9 mouse cellular contexts compared by ENCODE assay signal in genomic region chr11:69912716-69913530, GRCm38 (mm10). TPM values are rescaled to one million over a fixed set of nuclear protein-coding genes. Genes with fewer than 3 reads are reported as not detected.
DNase-seq lines count a peak whose midpoint lies in the region; ATAC-seq and TF ChIP-seq lines count a peak whose summit lies in the region.
"Had no signal": no experiment of that assay in that cellular context is flagged by ENCODE, and none has a peak within 500 bp of the region (broad histone marks: within the 10 kb centered on the region; RNA-seq: fewer than 3 reads in every experiment).

No protein-coding gene starts in this region.

- H3K27ac ChIP-seq in heart, embryonic 15.5 days, result 0 out of 2 replicates have a peak overlapping the region, but pooled peaks have one; percentile 91
- no peak overlapping the region; the same call in 1 of the 2 replicates for H3K27ac ChIP-seq in bone marrow macrophage, adult 2 months (ENCODE audit: insufficient read depth, low read depth, low read length)
- peak overlapping the region; percentile 45; the same call in 1 of the 2 replicates for H3K27ac ChIP-seq in intestine, embryonic 15.5 days
- peak overlapping the region; percentile 87 for H3K27ac ChIP-seq in midbrain, embryonic 12.5 days (replicated peaks)

- H3K36me3 ChIP-seq in heart, embryonic 15.5 days, result peaks cover 83% of the 10 kb centered on the region
- H3K36me3 ChIP-seq in intestine, embryonic 15.5 days, result peaks cover 63% of the 10 kb centered on the region
- peaks cover 84% of the 10 kb centered on the region for H3K36me3 ChIP-seq in midbrain, embryonic 12.5 days

- H3K4me1 ChIP-seq in heart, embryonic 15.5 days (replicated peaks), result peaks cover 28% of the 10 kb centered on the region
- peaks cover 16% of the 10 kb centered on the region for H3K4me1 ChIP-seq in bone marrow macrophage, adult 2 months (ENCODE audit: control insufficient read depth, insufficient read depth, low read length)
- H3K4me1 ChIP-seq in intestine, embryonic 15.5 days (replicated peaks), result peaks cover 27% of the 10 kb centered on the region
- peaks cover 32% of the 10 kb centered on the region for H3K4me1 ChIP-seq in midbrain, embryonic 12.5 days

- H3K27me3 ChIP-seq in heart, embryonic 15.5 days, result no peaks in the 10 kb centered on the region
- no peaks in the 10 kb centered on the region for H3K27me3 ChIP-seq in intestine, embryonic 15.5 days (replicated peaks)
- no peaks in the 10 kb centered on the region for H3K27me3 ChIP-seq in midbrain, embryonic 12.5 days
- H3K27me3 ChIP-seq: Patski had no signal

- no peak for TF ChIP-seq POLR2A in bone marrow macrophage, adult 2 months (IDR thresholded peaks at IDR 0.05; ENCODE audit: borderline replicate concordance, low read depth, low read length)

- DNase-seq in heart, postnatal 36 days, result no peak
- DNase-seq in frontal cortex, postnatal 10 days (ENCODE audit: low spot score in 2 of 2), result no peak
- DNase-seq in spleen, adult 12 weeks (ENCODE audit: low spot score), result no peak

- intact Hi-C loops in heart, postnatal 36 days (cut with DNase I), result no loop called here

- H3K9ac ChIP-seq in heart, embryonic 15.5 days, result peak overlapping the region; percentile 79
- H3K9ac ChIP-seq in intestine, embryonic 15.5 days, result peak overlapping the region; percentile 96; the same call in 1 of the 2 replicates
- H3K9ac ChIP-seq in midbrain, embryonic 12.5 days (replicated peaks), result peak overlapping the region; percentile 95

- H3K9me3 ChIP-seq in heart, embryonic 15.5 days (replicated peaks), result no peaks in the 10 kb centered on the region
- H3K9me3 ChIP-seq in intestine, embryonic 15.5 days, result no peaks in the 10 kb centered on the region
- no peaks in the 10 kb centered on the region for H3K9me3 ChIP-seq in midbrain, embryonic 12.5 days

- ATAC-seq in heart, embryonic 15.5 days (replicated peaks; ENCODE audit: insufficient number of reproducible peaks, insufficient read depth, low FRiP score, low read depth), result no peak
- no peak for ATAC-seq in intestine, embryonic 15.5 days
- ATAC-seq in midbrain, embryonic 12.5 days (ENCODE audit: low FRiP score, low read depth), result peak; percentile 35; the same call in 1 of the 2 replicates
- no peak for ATAC-seq in CD4-positive, CD25-positive, alpha-beta regulatory T cell, adult 4 months

- TF ChIP-seq CTCF in bone marrow macrophage, adult 2 months (IDR thresholded peaks at IDR 0.05; ENCODE audit: low read depth, low read length), result no peak

- 72% methylated on average over 15 of the region's 15 CpGs for whole genome bisulfite sequencing in heart, embryonic 15.5 days
- WGBS in intestine, embryonic 15.5 days, result 74% methylated on average over 15 of the region's 15 CpGs
- 77% methylated on average over 15 of the region's 15 CpGs for WGBS in midbrain, embryonic 12.5 days

- peak overlapping the region; percentile 83 for H3K4me3 ChIP-seq in heart, embryonic 15.5 days
- peak overlapping the region; percentile 69 for H3K4me3 ChIP-seq in bone marrow macrophage, adult 2 months (ENCODE audit: insufficient read depth, low read length)
- H3K4me3 ChIP-seq in intestine, embryonic 15.5 days (replicated peaks), result peak overlapping the region; percentile 91
- peak overlapping the region; percentile 92 for H3K4me3 ChIP-seq in midbrain, embryonic 12.5 days

- peak overlapping the region; percentile 93 for H3K4me2 ChIP-seq in heart, embryonic 15.5 days
- peak overlapping the region; percentile 96 for H3K4me2 ChIP-seq in intestine, embryonic 15.5 days (replicated peaks)
- H3K4me2 ChIP-seq in midbrain, embryonic 12.5 days (replicated peaks), result peak overlapping the region; percentile 99

RNA-seq across cellular contexts. Expression of gene Gps2, which starts 0.8 kb away (rescaled TPM):
- 44.8 and 54.9 TPM in 2 replicates for polyA plus RNA-seq in heart, embryonic 15.5 days (2015; fragmentation: Nextera tagmentation; extraction: Ambion mirVana)
- total RNA-seq in heart, postnatal 36 days (2021), result 10 to 100 TPM; 28.2 to 32.1 TPM
- polyA plus RNA-seq in bone marrow macrophage, adult 2 months (2012; ENCODE audit: insufficient read depth, insufficient read length, missing spikeins), result 92.8 and 103 TPM in 2 replicates
- 68.1 and 68.5 TPM in 2 replicates for polyA plus RNA-seq in intestine, embryonic 15.5 days (2015; fragmentation: Nextera tagmentation; extraction: Ambion mirVana)
- polyA plus RNA-seq in midbrain, embryonic 12.5 days (2016; fragmentation: Nextera tagmentation; extraction: Ambion mirVana), result 93.1 and 97.6 TPM in 2 replicates
- polyA plus RNA-seq in CD4-positive, CD25-positive, alpha-beta regulatory T cell, adult 4 months (2017; shearing (Covaris generic)), result 100 to 1,000 TPM; 120 to 134 TPM

RNA-seq across cellular contexts. Expression of gene Eif5a, which starts 8.8 kb away (rescaled TPM):
- 975 and 1,130 TPM in 2 replicates for polyA plus RNA-seq in heart, embryonic 15.5 days (2015; fragmentation: Nextera tagmentation; extraction: Ambion mirVana)
- 100 to 1,000 TPM; 420 to 449 TPM for total RNA-seq in heart, postnatal 36 days (2021)
- polyA plus RNA-seq in bone marrow macrophage, adult 2 months (2012; ENCODE audit: insufficient read depth, insufficient read length, missing spikeins), result 326 and 347 TPM in 2 replicates
- 1,625 and 1,693 TPM in 2 replicates for polyA plus RNA-seq in intestine, embryonic 15.5 days (2015; fragmentation: Nextera tagmentation; extraction: Ambion mirVana)
- 1,395 and 1,465 TPM in 2 replicates for polyA plus RNA-seq in midbrain, embryonic 12.5 days (2016; fragmentation: Nextera tagmentation; extraction: Ambion mirVana)
- polyA plus RNA-seq in CD4-positive, CD25-positive, alpha-beta regulatory T cell, adult 4 months (2017; shearing (Covaris generic)), result 1,000 to 10,000 TPM; 1,067 to 1,377 TPM

RNA-seq across cellular contexts. Expression of gene Neurl4, which starts 12.1 kb away (rescaled TPM):
- 5.2 and 7.0 TPM in 2 replicates for polyA plus RNA-seq in heart, embryonic 15.5 days (2015; fragmentation: Nextera tagmentation; extraction: Ambion mirVana)
- total RNA-seq in heart, postnatal 36 days (2021), result 10 to 100 TPM; 40.2 to 47.4 TPM
- 15.8 and 16.9 TPM in 2 replicates for polyA plus RNA-seq in bone marrow macrophage, adult 2 months (2012; ENCODE audit: insufficient read depth, insufficient read length, missing spikeins)
- polyA plus RNA-seq in intestine, embryonic 15.5 days (2015; fragmentation: Nextera tagmentation; extraction: Ambion mirVana), result 7.0 and 10.0 TPM in 2 replicates
- 17.4 and 19.3 TPM in 2 replicates for polyA plus RNA-seq in midbrain, embryonic 12.5 days (2016; fragmentation: Nextera tagmentation; extraction: Ambion mirVana)
- polyA plus RNA-seq in CD4-positive, CD25-positive, alpha-beta regulatory T cell, adult 4 months (2017; shearing (Covaris generic)), result 1 to 10 TPM; 8.3 to 9.1 TPM

RNA-seq across cellular contexts. Expression of gene 2810408A11Rik, which starts 12.1 kb away (rescaled TPM):
- polyA plus RNA-seq in heart, embryonic 15.5 days (2015; fragmentation: Nextera tagmentation; extraction: Ambion mirVana), result 3.7 and 5.8 TPM in 2 replicates
- under 1 TPM; 0.73 to 0.89 TPM for total RNA-seq in heart, postnatal 36 days (2021)
- 1.4 TPM in 1 of 2 replicates, not detected in the other for polyA plus RNA-seq in bone marrow macrophage, adult 2 months (2012; ENCODE audit: insufficient read depth, insufficient read length, missing spikeins)
- 7.7 and 7.9 TPM in 2 replicates for polyA plus RNA-seq in intestine, embryonic 15.5 days (2015; fragmentation: Nextera tagmentation; extraction: Ambion mirVana)
- 21.8 and 23.2 TPM in 2 replicates for polyA plus RNA-seq in midbrain, embryonic 12.5 days (2016; fragmentation: Nextera tagmentation; extraction: Ambion mirVana)
- 1 to 10 TPM; 1.6 to 2.0 TPM for polyA plus RNA-seq in CD4-positive, CD25-positive, alpha-beta regulatory T cell, adult 4 months (2017; shearing (Covaris generic))

RNA-seq across cellular contexts. Expression of gene Acap1, which starts 17.6 kb away (rescaled TPM):
- polyA plus RNA-seq in heart, embryonic 15.5 days (2015; fragmentation: Nextera tagmentation; extraction: Ambion mirVana), result 4.5 and 14.8 TPM in 2 replicates
- under 1 TPM; 0.78 to 0.89 TPM for total RNA-seq in heart, postnatal 36 days (2021)
- polyA plus RNA-seq in bone marrow macrophage, adult 2 months (2012; ENCODE audit: insufficient read depth, insufficient read length, missing spikeins), result 0.66 TPM in 1 of 2 replicates, not detected in the other
- polyA plus RNA-seq in intestine, embryonic 15.5 days (2015; fragmentation: Nextera tagmentation; extraction: Ambion mirVana), result 4.8 and 5.9 TPM in 2 replicates
- 0.50 and 0.73 TPM in 2 replicates for polyA plus RNA-seq in midbrain, embryonic 12.5 days (2016; fragmentation: Nextera tagmentation; extraction: Ambion mirVana)
- 100 to 1,000 TPM; 256 to 383 TPM for polyA plus RNA-seq in CD4-positive, CD25-positive, alpha-beta regulatory T cell, adult 4 months (2017; shearing (Covaris generic))
